Mouse (Mus musculus): ENCODE results near the gene Gm45716.

DNA sequence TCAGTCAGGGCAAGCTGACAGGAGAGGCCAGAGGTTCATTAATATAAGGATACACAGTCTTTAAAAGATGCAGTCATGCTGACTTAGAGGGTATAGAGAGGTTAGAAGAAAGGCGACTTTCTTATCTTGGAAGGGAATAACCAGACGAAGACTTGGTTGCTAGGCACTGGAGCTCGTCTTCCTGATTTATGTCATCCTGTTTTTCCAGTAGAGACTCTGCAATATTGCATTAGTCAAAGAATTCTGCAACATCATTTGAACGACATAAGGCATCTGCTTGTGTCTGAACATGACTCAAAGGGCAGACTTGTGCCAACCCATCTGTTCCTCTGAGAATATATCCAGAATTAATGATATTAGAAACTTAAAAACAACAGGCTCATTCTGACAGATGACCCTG is 45.2 kb downstream of the Gm45716 start:
- TF ChIP-seq CTCF (IDR thresholded peaks at IDR 0.05; ENCODE audit: control insufficient read depth, insufficient read depth, insufficient replicate concordance, low read depth, low read length) (no peak), POLR2A (IDR thresholded peaks at IDR 0.05; ENCODE audit: control insufficient read depth, low read depth, low read length) (no peak)
